Mouse (Mus musculus): ENCODE measurements around the gene Itgav. TPM values are rescaled to one million over a fixed set of nuclear protein-coding genes. Genes with fewer than 3 reads are reported as not detected.

Gene Itgav
- polyA plus RNA-seq, 1 experiment from 2014 or later = 13.9 TPM

DNA sequence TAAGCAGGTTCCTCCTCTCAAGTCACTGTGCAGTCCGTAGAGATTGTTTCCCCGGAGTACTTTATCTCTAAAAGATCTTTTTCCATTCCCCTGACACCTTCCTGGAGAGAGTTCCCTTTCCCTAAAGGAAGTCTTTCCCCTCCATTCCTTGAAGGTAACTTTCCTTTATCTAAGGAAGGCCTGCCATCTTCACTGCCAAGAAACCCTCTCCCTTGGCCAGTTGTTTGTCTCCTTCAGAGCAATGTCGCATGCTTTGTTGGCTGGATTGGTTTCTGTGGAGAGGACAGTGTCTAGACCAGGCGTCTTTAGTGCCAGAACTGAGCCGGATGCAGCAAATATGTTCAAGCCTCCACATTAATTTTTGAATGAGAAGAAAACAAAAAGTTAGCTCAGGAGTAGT lies 11.1 kb downstream of the Itgav start:
- H3K36me3 ChIP-seq = 0 out of 2 replicates have a peak, but pooled peaks cover 3% of the 10 kb centered on the region
- no peak overlapping the region for H3K4me3 ChIP-seq (replicated peaks)
- no peak for DNase-seq
- no peaks in the 10 kb centered on the region for H3K27me3 ChIP-seq
- 61% methylated on average over 5 of the region's 5 CpGs for WGBS (ENCODE audit: insufficient replicate concordance)
- H3K4me1 ChIP-seq (replicated peaks) = peaks cover 12% of the 10 kb centered on the region
- H3K9ac ChIP-seq = no peak overlapping the region
- ATAC-seq (ENCODE audit: low read depth) = no peak
- no peak overlapping the region for H3K27ac ChIP-seq
- H3K4me2 ChIP-seq = no peak overlapping the region
- no peaks in the 10 kb centered on the region for H3K9me3 ChIP-seq (replicated peaks)

DNA sequence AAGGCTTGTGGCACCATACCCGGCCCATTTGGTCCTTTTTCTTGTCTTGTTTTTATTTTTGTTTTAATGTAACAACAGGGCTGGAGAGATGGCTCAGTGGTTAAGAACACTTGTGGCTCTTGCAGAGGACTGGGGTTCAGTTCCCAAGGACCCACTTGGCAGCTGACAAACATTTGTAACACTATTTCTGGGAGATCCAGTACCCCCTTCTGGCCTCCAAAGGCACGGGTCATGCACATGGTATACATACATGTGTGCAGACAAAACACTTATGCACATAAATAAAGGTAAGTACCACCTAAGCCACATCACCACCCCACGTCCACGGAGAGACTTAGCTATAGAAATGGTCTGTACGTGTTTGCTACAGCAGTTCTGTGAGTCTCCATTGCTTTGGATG lies 12.6 kb downstream of the Itgav start:
- DNase-seq (no peak), ATAC-seq (ENCODE audit: low read depth) (no peak)
- H3K4me2 ChIP-seq = no peak overlapping the region
- no peak overlapping the region for H3K4me3 ChIP-seq (replicated peaks)
- 75% methylated on average over 5 of the region's 5 CpGs for WGBS (ENCODE audit: insufficient replicate concordance)
- H3K4me1 ChIP-seq (replicated peaks) = peaks cover 16% of the 10 kb centered on the region
- 0 out of 2 replicates have a peak, but pooled peaks cover 3% of the 10 kb centered on the region for H3K36me3 ChIP-seq
- H3K9me3 ChIP-seq (replicated peaks) = no peaks in the 10 kb centered on the region
- no peak overlapping the region for H3K9ac ChIP-seq
- H3K27me3 ChIP-seq = no peaks in the 10 kb centered on the region
- no peak overlapping the region for H3K27ac ChIP-seq

DNA sequence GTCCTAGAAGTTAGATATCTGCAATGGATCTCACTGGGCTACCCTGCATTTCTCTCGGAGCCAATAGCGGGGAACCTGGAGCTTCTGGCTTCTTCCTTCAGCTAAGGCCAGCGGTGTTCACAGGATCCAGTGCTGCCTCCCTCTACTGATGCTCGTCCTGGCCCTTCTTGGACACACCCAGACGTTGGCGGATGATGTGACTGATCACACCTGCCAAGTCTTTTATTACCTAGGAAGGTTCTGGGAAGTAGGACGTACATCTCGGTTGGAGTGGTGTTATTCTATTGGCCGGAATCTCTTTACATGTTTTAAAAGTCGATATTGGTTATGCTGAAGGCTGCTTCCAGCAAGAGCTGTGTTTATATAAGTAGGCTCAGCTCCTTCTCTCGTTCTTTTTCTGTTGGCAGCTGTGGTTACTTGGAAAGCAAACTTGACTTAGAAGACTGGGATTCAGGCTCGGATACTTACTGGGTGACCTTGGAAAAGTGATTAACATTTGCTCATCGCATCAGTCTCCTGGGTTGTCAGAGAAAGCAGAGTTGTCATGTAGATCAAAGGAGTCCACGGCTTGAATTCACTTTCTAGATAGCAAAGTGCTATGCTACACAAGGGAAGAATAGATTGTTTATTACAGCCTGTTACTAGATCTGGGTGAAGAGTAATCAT lies 14.5 kb downstream of the Itgav start:
- H3K4me2 ChIP-seq = no peak overlapping the region
- no peak for ATAC-seq (ENCODE audit: low read depth)
- H3K9ac ChIP-seq = no peak overlapping the region
- no peaks in the 10 kb centered on the region for H3K27me3 ChIP-seq
- no peak for DNase-seq
- no peaks in the 10 kb centered on the region for H3K9me3 ChIP-seq (replicated peaks)
- no peak overlapping the region for H3K27ac ChIP-seq
- H3K4me1 ChIP-seq (replicated peaks) = peaks cover 23% of the 10 kb centered on the region
- H3K4me3 ChIP-seq (replicated peaks) = no peak overlapping the region
- 0 out of 2 replicates have a peak, but pooled peaks cover 3% of the 10 kb centered on the region for H3K36me3 ChIP-seq
- 79% methylated on average over 14 of the region's 14 CpGs for WGBS (ENCODE audit: insufficient replicate concordance)

- Histone ChIP-seq H3K4me3 (replicated peaks) (no peak overlapping the region), H3K27me3 (no peaks in the 10 kb centered on the region), H3K27ac (no peak overlapping the region), H3K4me2 (no peak overlapping the region), H3K9me3 (replicated peaks) (no peaks in the 10 kb centered on the region), H3K36me3 (0 out of 2 replicates have a peak, but pooled peaks cover 3% of the 10 kb centered on the region), H3K4me1 (replicated peaks) (peaks cover 16% of the 10 kb centered on the region), H3K9ac (no peak overlapping the region)
- DNase-seq (no peak), ATAC-seq (ENCODE audit: low read depth) (no peak)
- 54% methylated on average over 9 of the region's 9 CpGs for WGBS (ENCODE audit: insufficient replicate concordance)
These were observed 15.4 kb downstream of the Itgav start for GRCm38 (mm10) chr2:83739461-83740124.

DNA sequence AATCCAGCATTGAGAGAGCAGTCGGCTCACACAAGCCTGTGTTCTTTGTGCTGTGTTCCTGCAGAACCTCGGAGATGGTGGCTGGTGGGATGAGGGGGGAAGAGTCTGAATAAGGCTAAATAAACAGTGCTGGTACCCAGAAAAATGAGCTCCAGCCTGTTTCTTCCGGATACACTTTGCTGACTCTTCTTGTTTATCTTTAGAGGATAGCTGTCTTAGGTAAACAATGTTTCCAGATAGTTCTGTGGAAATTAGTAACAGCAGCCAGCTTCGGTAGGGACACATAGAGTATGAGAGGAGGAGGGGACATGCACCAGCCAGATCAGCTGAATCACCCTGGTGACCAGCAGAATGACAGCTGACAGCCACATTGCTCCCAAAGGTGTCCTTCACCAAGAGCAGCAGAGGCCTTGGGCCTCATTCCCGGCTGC lies 16.4 kb downstream of the Itgav start:
- Histone ChIP-seq H3K4me3 (replicated peaks) (no peak overlapping the region), H3K27me3 (no peaks in the 10 kb centered on the region), H3K4me1 (replicated peaks) (peaks cover 16% of the 10 kb centered on the region), H3K9ac (no peak overlapping the region), H3K4me2 (no peak overlapping the region), H3K27ac (no peak overlapping the region), H3K9me3 (replicated peaks) (no peaks in the 10 kb centered on the region), H3K36me3 (0 out of 2 replicates have a peak, but pooled peaks cover 3% of the 10 kb centered on the region)
- no peak for ATAC-seq (ENCODE audit: low read depth)
- no peak for DNase-seq
- 39% methylated on average over 5 of the region's 5 CpGs for WGBS (ENCODE audit: insufficient replicate concordance)

- no peak overlapping the region; the same call in 1 of the 2 replicates for H3K27ac ChIP-seq
- H3K4me3 ChIP-seq (replicated peaks) = no peak overlapping the region
- 33% methylated on average over 9 of the region's 9 CpGs for WGBS (ENCODE audit: insufficient replicate concordance)
- DNase-seq = no peak
- no peaks in the 10 kb centered on the region for H3K9me3 ChIP-seq (replicated peaks)
- no peak overlapping the region for H3K9ac ChIP-seq
- no peak overlapping the region for H3K4me2 ChIP-seq
- H3K4me1 ChIP-seq (replicated peaks) = peaks cover 16% of the 10 kb centered on the region
- ATAC-seq (ENCODE audit: low read depth) = no peak
- no peaks in the 10 kb centered on the region for H3K36me3 ChIP-seq
- no peaks in the 10 kb centered on the region for H3K27me3 ChIP-seq
These were observed 18.0 kb downstream of the Itgav start for GRCm38 (mm10) chr2:83742210-83742609.

- Histone ChIP-seq H3K4me3 (replicated peaks) (no peak overlapping the region), H3K27me3 (no peaks in the 10 kb centered on the region), H3K4me1 (replicated peaks) (peaks cover 16% of the 10 kb centered on the region), H3K4me2 (no peak overlapping the region), H3K27ac (no peak overlapping the region), H3K9me3 (replicated peaks) (no peaks in the 10 kb centered on the region), H3K9ac (no peak overlapping the region), H3K36me3 (no peaks in the 10 kb centered on the region)
- DNase-seq = no peak
- no peak for ATAC-seq (ENCODE audit: low read depth)
- WGBS (ENCODE audit: insufficient replicate concordance) = 66% methylated on average over 2 of the region's 2 CpGs
These were observed 18.6 kb downstream of the Itgav start for GRCm38 (mm10) chr2:83742836-83743235.

DNA sequence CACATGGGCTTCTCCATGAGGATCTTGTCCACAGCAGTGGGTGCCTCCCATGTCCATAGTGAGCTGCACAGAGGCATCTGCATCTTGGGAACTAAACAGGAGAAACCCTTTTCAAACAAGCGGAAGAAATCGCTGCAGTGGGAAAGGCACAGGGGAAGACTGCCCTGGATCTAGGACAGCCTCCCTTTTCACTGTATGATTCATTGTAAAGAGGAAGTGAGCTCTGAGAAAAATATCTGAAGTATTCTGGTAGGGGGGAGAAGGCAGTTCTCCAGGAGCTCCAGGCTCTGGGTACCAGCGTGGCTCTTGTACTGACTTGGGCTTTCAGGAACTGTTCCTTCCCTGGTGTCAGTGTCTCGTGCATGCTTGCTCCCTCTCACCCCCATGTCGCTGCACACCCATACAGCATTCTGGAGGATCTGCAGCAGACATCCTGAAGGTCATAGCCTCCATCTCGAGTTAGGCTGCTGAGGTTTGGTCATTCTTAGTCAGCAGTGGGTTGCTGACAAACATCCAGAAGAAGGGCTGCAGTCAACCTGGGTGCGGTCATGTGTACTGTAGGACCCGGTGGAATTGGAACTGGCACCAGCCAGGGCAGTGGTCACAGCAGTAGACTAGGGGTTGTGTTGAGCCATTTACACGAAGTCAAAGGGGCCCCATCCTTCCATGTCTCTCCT lies 20.2 kb downstream of the Itgav start:
- H3K9me3 ChIP-seq (replicated peaks) = no peaks in the 10 kb centered on the region
- no peak for ATAC-seq (ENCODE audit: low read depth)

GRCm38 (mm10) chr2:83745257-83745656 lies 21.1 kb downstream of the Itgav start:
- H3K36me3 ChIP-seq = peaks cover 6% of the 10 kb centered on the region; the same call in 1 of the 2 replicates
- no peak overlapping the region for H3K4me2 ChIP-seq
- WGBS (ENCODE audit: insufficient replicate concordance) = 42% methylated on average over 6 of the region's 6 CpGs
- H3K4me1 ChIP-seq (replicated peaks) = peaks cover 12% of the 10 kb centered on the region
- H3K9me3 ChIP-seq (replicated peaks) = no peaks in the 10 kb centered on the region
- no peak overlapping the region for H3K9ac ChIP-seq
- H3K4me3 ChIP-seq (replicated peaks) = no peak overlapping the region
- no peaks in the 10 kb centered on the region for H3K27me3 ChIP-seq
- no peak overlapping the region for H3K27ac ChIP-seq
- ATAC-seq (ENCODE audit: low read depth) (no peak), DNase-seq (no peak)

More for the DNA sequence above, 20.2 kb downstream of the Itgav start:
- H3K4me2 ChIP-seq = no peak overlapping the region
- no peak for DNase-seq
- no peak overlapping the region for H3K4me3 ChIP-seq (replicated peaks)
- H3K36me3 ChIP-seq = peaks cover 6% of the 10 kb centered on the region; the same call in 1 of the 2 replicates
- WGBS (ENCODE audit: insufficient replicate concordance) = 53% methylated on average over 9 of the region's 9 CpGs
- no peak overlapping the region for H3K9ac ChIP-seq
- H3K27ac ChIP-seq = no peak overlapping the region
- peaks cover 14% of the 10 kb centered on the region for H3K4me1 ChIP-seq (replicated peaks)
- no peaks in the 10 kb centered on the region for H3K27me3 ChIP-seq

GRCm38 (mm10) chr2:83748581-83749118 lies 24.5 kb downstream of the Itgav start:
- ATAC-seq (ENCODE audit: low read depth) = no peak
- Histone ChIP-seq H3K9ac (no peak overlapping the region), H3K4me2 (no peak overlapping the region), H3K9me3 (replicated peaks) (no peaks in the 10 kb centered on the region), H3K4me3 (replicated peaks) (no peak overlapping the region), H3K27ac (no peak overlapping the region), H3K27me3 (no peaks in the 10 kb centered on the region), H3K36me3 (peaks cover 6% of the 10 kb centered on the region; the same call in 1 of the 2 replicates), H3K4me1 (replicated peaks) (no peaks in the 10 kb centered on the region)
- DNase-seq = no peak
- WGBS (ENCODE audit: insufficient replicate concordance) = 83% methylated on average over 10 of the region's 10 CpGs

DNA sequence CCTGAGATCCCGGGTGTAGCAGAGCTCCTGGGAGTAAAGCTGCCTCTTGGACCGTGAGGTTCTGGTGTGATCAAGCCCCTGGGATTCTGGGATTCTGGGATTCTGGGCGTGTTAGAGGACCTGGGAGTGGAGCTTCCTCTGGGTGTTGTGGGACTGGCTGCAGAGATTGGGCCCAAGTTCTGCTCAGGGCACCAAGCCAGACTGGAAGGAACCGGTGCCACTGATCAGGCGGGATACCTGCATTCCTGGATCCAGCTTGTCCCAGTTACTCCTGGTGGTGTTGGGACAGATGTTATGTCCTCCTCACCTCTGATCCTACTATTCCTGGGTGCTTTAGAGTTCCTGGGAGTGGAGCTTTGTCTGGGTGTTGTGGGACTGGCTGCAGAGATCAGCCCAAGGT lies 28.8 kb downstream of the Itgav start:
- no peaks in the 10 kb centered on the region for H3K9me3 ChIP-seq (replicated peaks)
- H3K27ac ChIP-seq = no peak overlapping the region
- peaks cover 10% of the 10 kb centered on the region; the same call in 1 of the 2 replicates for H3K36me3 ChIP-seq
- no peak overlapping the region for H3K4me2 ChIP-seq
- no peaks in the 10 kb centered on the region for H3K4me1 ChIP-seq (replicated peaks)
- DNase-seq (no peak), ATAC-seq (ENCODE audit: low read depth) (no peak)
- no peak overlapping the region for H3K9ac ChIP-seq
- no peak overlapping the region for H3K4me3 ChIP-seq (replicated peaks)
- H3K27me3 ChIP-seq = no peaks in the 10 kb centered on the region
- 72% methylated on average over 5 of the region's 5 CpGs for WGBS (ENCODE audit: insufficient replicate concordance)
